Mouse (Mus musculus) layer of hippocampus, adult 11-12 months (tissue): ENCODE data around the gene Tmod2.
"Not testable (repeated sequence)": the region's sequence is repeated elsewhere in the genome, so short reads cannot be mapped to it uniquely, and the experiment has no call there.

ENCODE experiments used
- DNase-seq: peaks from one replicate; pipeline ENCODE4 v3.0.0; 2022; ENCODE audit warnings: low spot score

Tmod2 gene

DNA sequence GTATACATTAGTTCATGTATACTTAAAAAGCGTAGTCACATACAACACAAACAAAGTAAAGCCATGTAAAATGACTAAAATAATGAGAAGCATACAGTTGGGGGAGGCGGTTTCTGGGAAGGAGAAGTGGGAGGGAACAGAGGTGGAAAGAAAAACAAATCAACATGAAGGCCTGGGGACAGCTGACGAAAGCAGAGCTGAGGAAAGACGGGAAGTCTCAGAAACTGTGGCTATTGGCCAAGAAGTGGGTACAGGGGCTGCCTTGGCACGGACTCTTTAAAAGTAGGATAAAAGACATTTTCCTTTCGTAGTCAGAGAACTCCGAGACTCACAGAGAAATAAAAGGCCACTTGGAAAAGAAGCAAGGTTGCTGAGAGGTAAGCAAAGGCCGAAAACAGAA is 62.1 kb downstream of the Tmod2 start:
- DNase-seq = no peak

DNA sequence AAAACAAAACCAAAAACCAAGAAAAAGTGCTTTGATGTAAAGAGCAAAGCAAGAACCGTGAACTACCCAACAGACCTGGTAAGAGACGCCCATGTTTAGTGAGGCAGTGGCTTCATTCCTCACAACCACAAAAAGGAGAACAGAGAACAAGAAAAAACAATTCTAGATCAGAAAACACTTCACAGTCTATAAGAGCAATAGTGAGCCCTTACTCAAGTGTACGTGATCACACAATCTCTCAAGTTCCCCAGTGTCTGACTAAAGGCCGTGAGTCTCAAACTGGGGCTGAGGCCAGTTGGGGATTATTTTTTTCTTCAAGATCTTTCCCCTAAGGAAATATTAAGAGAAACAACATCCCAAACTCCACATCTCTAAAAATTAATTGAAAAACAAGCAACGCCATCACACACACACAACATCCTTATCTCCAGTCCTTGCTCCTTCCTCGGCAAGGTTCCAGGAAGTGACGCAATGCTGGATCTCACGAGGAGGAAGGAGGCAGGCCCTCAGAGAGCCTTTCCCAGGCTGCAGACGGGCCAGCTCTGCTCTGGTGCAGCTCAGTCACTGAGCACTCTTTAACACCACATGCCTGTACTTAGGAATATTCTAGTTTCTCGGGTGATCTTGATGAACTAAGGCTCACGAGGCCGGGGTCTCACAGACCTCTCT is 64.1 kb downstream of the Tmod2 start:
- DNase-seq = no peak

DNA sequence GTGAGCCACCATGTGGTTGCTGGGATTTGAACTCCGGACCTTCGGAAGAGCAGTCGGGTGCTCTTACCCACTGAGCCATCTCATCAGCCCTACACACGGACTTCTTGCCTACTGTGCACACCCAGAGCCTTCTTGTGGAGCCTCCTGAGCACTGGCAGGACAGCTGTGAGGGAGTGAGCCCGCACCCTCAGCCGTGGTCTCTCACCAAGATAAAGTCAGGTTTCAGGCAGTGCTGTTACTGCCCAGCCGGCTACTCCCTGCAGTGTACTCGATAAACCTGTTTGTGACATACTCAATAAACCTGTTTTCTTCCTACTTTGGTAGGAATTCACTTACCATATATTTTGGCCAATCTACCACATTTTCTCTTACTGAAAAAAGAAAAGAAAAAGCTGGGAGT is 65.6 kb downstream of the Tmod2 start:
- DNase-seq = no peak

DNA sequence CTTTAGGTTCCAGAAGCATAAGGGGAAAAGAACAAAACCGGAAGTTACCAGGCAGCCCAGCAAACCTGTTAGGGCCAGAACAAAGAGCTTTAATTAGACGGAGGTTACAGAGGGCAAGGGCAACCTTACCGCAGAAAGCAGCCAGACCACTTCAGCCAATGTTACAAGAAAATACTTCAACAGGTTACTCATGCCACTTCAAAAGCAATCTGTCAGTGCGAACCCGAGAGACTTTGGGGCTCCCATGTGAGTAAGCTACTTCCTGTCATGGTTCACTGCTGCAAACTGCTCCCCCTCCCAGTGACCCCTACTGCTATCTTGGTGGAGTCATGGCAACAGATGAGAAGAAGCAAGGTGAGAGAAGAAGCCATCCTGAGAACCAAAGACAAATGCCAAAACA is 69.6 kb downstream of the Tmod2 start:
- no peak for DNase-seq

DNA sequence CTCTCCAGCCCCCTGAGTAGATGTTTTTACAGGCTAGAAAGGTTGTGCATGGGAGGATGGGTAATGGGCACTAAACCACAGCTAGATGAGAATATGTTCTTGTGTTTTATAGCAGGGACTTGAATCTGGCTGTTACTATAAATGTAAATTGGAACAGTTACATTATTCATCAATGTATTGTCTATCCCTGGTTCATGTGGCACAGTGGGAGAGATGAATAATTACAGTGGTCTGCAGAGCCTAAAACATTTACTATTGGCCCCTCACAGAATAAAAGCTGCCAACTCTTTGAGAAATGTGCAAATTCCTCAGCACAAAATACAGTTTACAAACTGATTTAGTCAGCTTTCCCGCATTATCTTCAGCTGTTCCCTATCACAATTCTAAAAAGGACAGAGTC is 74.7 kb downstream of the Tmod2 start:
- no peak for DNase-seq

DNA sequence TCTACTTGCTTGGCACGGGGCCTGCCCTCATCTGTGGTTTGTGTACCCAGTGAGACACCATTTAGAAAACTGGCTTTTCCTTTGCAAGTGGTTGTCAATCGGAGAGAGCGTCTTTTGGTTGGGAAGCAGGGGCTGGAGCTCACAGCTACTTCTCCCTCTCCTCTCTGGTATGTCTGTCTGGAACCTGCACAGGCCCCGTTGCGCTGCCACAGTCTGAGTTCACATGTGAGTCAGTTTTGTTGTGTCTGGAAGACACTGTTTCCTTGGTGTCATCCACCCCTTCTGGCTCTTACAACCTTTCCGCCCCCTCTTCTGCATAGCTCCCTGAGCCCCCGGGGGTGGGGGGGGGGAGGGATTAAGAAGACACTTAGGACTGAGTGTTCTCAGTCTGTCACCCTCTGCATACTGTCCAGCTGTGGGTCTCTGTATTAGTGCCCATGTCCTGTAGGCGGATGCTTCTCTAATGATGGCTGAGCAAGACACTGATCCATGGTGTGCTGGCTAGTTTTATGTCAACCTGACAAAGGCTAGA is 76.6 kb downstream of the Tmod2 start:
- no peak for DNase-seq

DNA sequence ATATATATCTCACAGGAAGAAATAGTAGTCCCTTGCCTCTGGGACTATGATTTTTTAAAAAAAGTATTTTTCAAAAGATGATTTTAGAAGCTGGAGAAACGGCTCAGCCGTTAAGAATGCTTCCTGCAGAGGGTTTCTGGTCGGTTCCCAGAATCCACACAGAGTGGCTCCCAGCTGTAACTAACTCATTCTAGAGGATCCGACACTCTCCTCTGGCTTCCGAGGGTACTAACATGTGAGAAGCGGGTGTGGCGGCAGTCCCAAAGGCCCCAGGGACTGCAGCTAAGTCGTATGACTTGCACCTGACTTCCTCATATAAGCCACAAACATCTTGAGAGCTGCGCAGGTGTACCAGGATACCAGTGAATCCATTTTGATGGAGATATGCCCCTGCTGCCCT is 78.1 kb downstream of the Tmod2 start:
- DNase-seq = not testable (repeated sequence)

DNA sequence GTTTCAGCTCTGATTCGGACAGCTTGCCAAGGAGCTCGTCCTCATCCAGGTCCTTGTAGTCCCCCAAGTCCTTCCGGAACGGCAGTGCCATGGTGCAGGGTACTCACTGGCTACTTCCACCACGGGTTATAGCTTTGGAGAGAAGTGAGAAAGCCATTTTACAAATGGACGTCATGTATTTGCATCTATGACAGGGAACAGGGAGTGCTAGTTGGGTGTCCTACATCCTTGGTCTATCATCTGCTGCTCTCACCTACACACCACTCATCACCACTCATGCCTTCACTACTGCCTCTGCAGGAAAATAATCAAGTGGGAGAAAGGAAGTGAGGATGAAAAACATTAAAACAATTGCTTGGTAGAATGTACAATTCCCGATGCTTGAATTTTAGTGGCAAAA is 78.7 kb downstream of the Tmod2 start:
- no peak for DNase-seq

DNA sequence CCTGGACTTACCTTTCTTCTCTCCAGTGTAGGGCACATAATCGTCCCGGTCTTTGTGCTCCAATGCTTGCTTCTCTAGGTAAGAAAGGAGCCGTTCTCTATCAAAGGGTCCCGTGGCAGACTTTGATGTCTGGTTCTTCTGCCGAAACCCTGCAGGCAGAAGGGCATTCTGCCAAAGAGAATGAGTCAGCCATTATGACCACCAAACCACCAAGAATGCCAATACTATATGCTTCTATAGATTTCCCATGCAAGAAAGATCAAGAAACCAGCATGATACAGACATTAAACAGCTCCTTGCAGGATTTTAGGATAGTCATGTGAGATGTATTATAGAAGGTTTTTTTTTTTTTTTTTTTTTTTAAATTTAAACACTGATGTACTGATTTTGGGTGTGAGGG is 81.8 kb downstream of the Tmod2 start:
- DNase-seq = no peak

DNA sequence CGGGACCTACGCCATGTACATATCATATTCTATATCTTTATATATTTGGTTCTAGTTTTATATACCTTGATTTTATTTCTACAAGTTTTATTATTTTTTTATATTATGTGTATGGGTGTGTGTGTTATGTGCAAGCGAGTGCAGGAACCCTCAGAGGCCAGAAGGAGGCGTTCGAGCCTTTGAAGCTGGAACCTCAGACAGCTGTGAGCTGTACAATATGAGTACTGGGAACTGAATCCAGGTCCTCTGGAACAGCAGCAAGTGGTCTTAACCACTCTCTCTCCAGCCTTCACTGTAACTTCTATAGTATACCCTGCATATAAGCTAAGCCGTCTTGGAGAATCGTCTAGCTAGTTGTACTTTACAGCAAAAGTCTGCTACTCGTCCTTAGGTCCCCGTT is 83.0 kb downstream of the Tmod2 start:
- no peak for DNase-seq

DNA sequence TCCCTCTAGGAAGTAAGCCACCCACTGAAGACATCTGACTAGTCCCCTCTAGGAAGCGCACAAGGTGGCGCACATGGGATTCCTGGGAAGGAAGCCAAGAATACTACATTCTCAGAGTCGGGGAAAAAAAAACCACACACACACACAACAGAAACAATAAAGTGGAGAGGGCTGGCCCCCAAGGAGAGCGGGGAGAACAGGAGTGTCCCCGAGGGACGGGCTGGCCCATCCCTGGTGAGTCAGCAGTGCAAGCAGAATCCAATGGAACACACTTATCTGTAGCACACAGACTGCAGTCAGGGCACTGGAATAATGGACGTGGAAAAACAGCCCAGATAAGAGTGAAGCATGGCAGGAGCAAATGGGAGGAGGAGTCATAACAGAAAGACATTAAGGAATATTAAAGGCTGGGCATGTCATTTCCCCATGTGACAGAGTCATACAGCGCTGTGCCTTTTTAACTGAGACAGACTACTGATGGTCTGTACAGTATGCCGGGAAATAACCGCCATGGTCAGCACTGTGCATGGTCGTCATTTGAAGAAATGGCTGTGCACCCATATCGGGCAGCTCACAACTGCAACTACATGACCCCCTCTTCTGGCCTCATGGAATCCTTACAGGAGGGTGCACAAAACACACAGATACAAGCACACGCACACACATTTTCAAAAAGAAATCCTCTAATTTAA is 83.6 kb downstream of the Tmod2 start:
- DNase-seq = no peak

DNA sequence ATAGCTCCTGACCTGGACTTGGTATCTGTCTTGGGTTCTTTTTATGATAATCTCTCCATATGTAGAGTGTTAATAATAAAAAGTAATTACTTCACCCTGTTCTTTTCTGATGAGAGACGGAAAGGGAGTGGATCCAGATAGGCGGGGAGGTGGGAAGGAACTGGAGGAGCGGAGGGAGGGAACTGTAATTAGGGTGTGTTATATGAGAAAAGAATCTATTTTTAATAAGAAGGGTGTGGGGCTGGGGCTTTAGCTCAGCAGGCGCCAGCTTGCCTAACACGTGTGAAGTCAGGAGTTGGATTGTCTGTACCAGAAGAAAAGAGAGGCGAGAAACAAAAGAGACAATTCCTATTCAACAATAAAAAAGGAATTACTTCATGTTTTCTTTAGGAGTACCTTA is 87.5 kb downstream of the Tmod2 start:
- DNase-seq = no peak

DNA sequence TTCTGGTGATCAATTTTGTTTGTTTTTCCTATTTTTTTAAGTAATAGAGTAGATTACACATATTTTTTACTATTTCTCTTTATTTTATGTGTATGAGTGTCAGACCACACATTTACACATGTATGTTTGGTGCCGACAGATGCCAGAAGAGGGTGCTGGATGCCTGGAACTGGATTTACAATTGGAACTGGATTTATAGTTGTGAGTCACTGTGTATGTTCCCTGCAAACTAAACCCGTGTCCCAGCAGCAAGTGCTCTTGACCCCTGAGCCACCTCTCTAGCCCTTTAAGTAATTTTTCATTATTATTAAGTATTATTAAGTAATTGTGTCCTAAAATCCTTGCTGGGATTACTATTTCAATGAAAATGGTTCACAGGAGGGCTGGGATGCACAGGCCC is 88.9 kb downstream of the Tmod2 start:
- no peak for DNase-seq

DNA sequence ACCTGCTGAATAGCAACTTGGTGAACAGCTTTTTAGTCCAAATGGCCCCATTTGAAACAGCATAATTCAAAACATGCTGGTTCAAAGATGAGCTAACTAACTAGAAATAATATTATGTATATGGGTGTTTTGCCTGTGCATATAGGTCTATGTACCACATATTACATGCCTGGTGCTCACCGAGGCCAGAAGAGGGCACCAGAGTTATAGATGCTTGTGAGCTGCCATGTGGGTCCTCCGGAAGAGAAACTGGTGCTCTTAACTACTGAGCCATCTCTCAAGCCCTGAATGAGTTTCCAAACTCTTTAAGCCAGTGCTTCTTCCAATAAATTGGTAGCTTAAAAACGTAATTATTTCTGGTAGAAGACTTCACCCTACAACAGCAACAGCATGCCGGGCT is 89.3 kb downstream of the Tmod2 start:
- DNase-seq = no peak

DNA sequence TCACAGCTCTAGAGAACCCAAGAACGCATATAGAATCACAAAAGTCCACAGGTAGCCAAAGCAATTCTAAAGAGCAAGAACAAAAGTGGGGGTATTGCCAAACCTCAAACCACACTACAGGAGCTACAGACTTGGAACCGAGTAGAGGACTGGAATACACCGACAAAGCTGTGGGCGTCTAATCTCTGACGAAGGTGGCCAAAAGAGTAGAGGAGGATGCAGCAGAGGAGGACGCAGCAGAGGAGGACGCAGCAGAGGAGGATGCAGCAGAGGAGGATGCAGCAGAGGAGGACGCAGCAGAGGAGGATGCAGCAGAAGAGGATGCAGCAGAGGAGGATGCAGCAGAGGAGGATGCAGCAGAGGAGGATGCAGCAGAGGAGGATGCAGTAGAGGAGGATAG is 90.2 kb downstream of the Tmod2 start:
- no peak for DNase-seq

DNA sequence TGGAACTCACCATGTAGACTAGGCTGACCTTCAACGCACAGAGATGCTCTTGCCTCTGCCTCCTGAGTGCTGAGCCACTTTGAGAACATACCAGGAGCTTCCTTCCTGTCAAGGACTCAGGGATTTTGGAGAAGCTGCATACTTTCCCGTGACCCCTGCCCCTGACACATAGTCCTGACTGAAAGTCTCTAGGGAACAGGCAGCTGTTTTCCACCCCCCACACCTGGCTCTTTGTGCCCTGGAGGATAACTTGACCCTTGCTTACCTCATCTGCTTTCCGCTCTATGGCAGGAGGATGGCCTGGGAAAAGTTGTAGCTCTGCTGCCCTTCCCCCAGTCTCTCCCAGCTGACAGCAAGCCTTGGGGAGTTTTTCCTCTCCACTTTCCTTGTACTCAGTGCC is 93.4 kb downstream of the Tmod2 start:
- DNase-seq = no peak
